Mouse (Mus musculus) cortical plate, adult 2 months (tissue): ENCODE measurements around the gene Esf1.

Experiments
- CTCF ChIP-seq: fragments of 200-500 bp; IDR thresholded peaks from 2 replicates; pipeline ENCODE4 v1.5.1; 2011; ENCODE audit warnings: mild to moderate bottlenecking, control low read depth, low read length; ENCODE audit not compliant: insufficient read depth; ENCODE audit errors: extremely low read depth
- POLR2A ChIP-seq: fragments of 200-500 bp; IDR thresholded peaks from 2 replicates; pipeline ENCODE4 v1.6.1; 2011; ENCODE audit warnings: mild to moderate bottlenecking, low read length, control low read depth; ENCODE audit not compliant: insufficient read depth; ENCODE audit errors: extremely low read depth

DNA sequence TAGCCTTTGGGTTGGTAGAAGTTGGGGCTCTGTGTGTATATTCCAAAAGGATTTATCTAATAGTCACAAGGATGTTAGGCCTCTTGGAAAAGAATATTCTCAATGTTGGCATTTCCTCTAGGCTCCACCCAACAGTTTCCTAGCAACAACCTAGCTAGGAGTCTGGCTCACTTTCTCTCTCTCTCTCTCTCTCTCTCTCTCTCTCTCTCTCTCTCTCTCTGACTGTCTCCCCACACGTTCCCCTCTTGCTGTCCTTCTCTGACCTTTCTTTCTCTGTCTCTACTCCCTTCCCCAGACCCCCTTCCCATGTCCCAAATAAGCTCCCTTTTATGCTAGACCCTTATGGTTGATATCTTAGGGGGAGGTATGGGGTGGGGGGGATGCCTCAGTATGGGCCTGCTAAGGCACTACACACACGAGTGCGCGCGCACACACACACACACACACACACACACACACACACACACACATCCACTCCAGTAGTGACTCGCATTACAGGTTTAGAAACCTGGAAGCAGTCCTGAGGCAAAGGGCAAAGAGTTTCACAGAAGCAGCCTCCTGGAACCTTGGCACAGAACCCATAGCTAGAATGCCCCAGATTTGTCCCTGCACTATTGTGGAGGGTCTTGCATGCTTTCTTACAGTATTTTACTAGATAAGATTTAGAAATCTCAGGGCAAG lies 91.6 kb downstream of the Esf1 start:
- TF ChIP-seq POLR2A (no peak), CTCF (no peak)
